Mouse (Mus musculus): ENCODE results near the gene Cd160.

GRCm38 (mm10) chr3:96757691-96758090 lies 71.5 kb downstream of the Cd160 start:
- no peak for TF ChIP-seq POLR2A (IDR thresholded peaks at IDR 0.05; ENCODE audit: low read depth, low read length)
- no peak for TF ChIP-seq CTCF (IDR thresholded peaks at IDR 0.05; ENCODE audit: extremely low read depth, insufficient read length, insufficient replicate concordance, low read depth, low read length)
